Comparison of ENCODE assay signal across 8 mouse cellular contexts in genomic region chr11:101143338-101144225, GRCm38 (mm10). TPM values are rescaled to one million over a fixed set of nuclear protein-coding genes. Genes with fewer than 3 reads are reported as not detected.
A peak's percentile ranks its signal among the peaks of the same experiment; 100 is the strongest.
DNase-seq lines count a peak whose midpoint lies in the region; ATAC-seq and TF ChIP-seq lines count a peak whose summit lies in the region.

No protein-coding gene starts in this region.

- H3K9ac ChIP-seq in liver, embryonic 11.5 days (ENCODE audit: low read depth, low read length) = peak overlapping the region; percentile 31; the same call in 1 of the 2 replicates
- H3K9ac ChIP-seq in neural tube, embryonic 13.5 days = peak overlapping the region; percentile 54

- WGBS in hindbrain, embryonic 10.5 days = 21% methylated on average over 18 of the region's 19 CpGs
- 15% methylated on average over 18 of the region's 19 CpGs for WGBS in liver, embryonic 11.5 days
- 25% methylated on average over 19 of the region's 19 CpGs for WGBS in neural tube, embryonic 13.5 days

- peaks cover 32% of the 10 kb centered on the region for H3K27me3 ChIP-seq in hindbrain, embryonic 10.5 days (ENCODE audit: insufficient read depth, poor library complexity, severe bottlenecking)
- peaks cover 37% of the 10 kb centered on the region for H3K27me3 ChIP-seq in liver, embryonic 11.5 days (replicated peaks; ENCODE audit: control insufficient read depth, insufficient read depth, low read length)
- H3K27me3 ChIP-seq in neural tube, embryonic 13.5 days = 0 out of 2 replicates have a peak, but pooled peaks cover 3% of the 10 kb centered on the region

- H3K27ac ChIP-seq in cortical plate, adult 2 months (ENCODE audit: insufficient read depth, low read length) = no peak overlapping the region
- peak overlapping the region; percentile 71 for H3K27ac ChIP-seq in hindbrain, embryonic 10.5 days
- H3K27ac ChIP-seq in liver, embryonic 11.5 days (ENCODE audit: low read depth, low read length) = no peak overlapping the region
- peak overlapping the region; percentile 74 for H3K27ac ChIP-seq in neural tube, embryonic 13.5 days (replicated peaks)

- H3K4me1 ChIP-seq in cortical plate, adult 2 months (ENCODE audit: control insufficient read depth, insufficient read depth, low read length) = no peaks in the 10 kb centered on the region
- peaks cover 22% of the 10 kb centered on the region for H3K4me1 ChIP-seq in hindbrain, embryonic 10.5 days (replicated peaks)
- peaks cover 2% of the 10 kb centered on the region; the same call in 1 of the 2 replicates for H3K4me1 ChIP-seq in liver, embryonic 11.5 days (replicated peaks; ENCODE audit: control insufficient read depth, insufficient read depth, low read length)
- H3K4me1 ChIP-seq in neural tube, embryonic 13.5 days (replicated peaks) = peaks cover 27% of the 10 kb centered on the region

- 0 out of 2 replicates have a peak overlapping the region, but pooled peaks have one; percentile 1 for H3K4me3 ChIP-seq in cortical plate, adult 2 months (ENCODE audit: insufficient read depth, low read length)
- peak overlapping the region; percentile 45 for H3K4me3 ChIP-seq in hindbrain, embryonic 10.5 days
- peak overlapping the region; percentile 34; the same call in 1 of the 2 replicates for H3K4me3 ChIP-seq in liver, embryonic 11.5 days (ENCODE audit: low read depth, low read length)
- H3K4me3 ChIP-seq in neural tube, embryonic 13.5 days = peak overlapping the region; percentile 30

- TF ChIP-seq CTCF in cortical plate, adult 2 months (IDR thresholded peaks at IDR 0.05; ENCODE audit: extremely low read depth, insufficient read depth, low read length) = no peak

- H3K9me3 ChIP-seq in hindbrain, embryonic 10.5 days = no peaks in the 10 kb centered on the region
- no peaks in the 10 kb centered on the region for H3K9me3 ChIP-seq in liver, embryonic 11.5 days (ENCODE audit: control insufficient read depth, low read length)
- H3K9me3 ChIP-seq in neural tube, embryonic 13.5 days = no peaks in the 10 kb centered on the region

- no peaks in the 10 kb centered on the region for H3K36me3 ChIP-seq in hindbrain, embryonic 10.5 days
- no peaks in the 10 kb centered on the region for H3K36me3 ChIP-seq in liver, embryonic 11.5 days (ENCODE audit: control insufficient read depth, insufficient read depth, low read length)
- no peaks in the 10 kb centered on the region for H3K36me3 ChIP-seq in neural tube, embryonic 13.5 days

- peak overlapping the region; percentile 63 for H3K4me2 ChIP-seq in liver, embryonic 11.5 days
- peak overlapping the region; percentile 56 for H3K4me2 ChIP-seq in neural tube, embryonic 13.5 days

- intact Hi-C loops in heart, postnatal 25 days (cut with DNase I) = no loop called here

- DNase-seq in heart, adult 11 months = peak; percentile 96
- DNase-seq in heart, postnatal 25 days (ENCODE audit: low spot score) = no peak
- peak; percentile 75 for DNase-seq in hindbrain, embryonic 10.5 days (ENCODE audit: low spot score)
- DNase-seq in liver, embryonic 11.5 days (ENCODE audit: low spot score) = no peak
- no peak for DNase-seq in urinary bladder, adult 18-20 months (ENCODE audit: low spot score in 2 of 2)

- ATAC-seq in CD4-positive, CD25-positive, alpha-beta regulatory T cell, adult 4 months = peak; percentile 81
- no peak for ATAC-seq in liver, embryonic 11.5 days (replicated peaks; ENCODE audit: low FRiP score)
- ATAC-seq in neural tube, embryonic 13.5 days (ENCODE audit: low read depth) = peak; percentile 64; the same call in 1 of the 2 replicates

- no peak for TF ChIP-seq POLR2A in cortical plate, adult 2 months (IDR thresholded peaks at IDR 0.05; ENCODE audit: extremely low read depth, insufficient read depth, low read length)

RNA-seq across cellular contexts. Expression of gene Tubg2, which starts 12.1 kb away (rescaled TPM):
- total RNA-seq in heart, postnatal 25 days (2021) = 1 to 10 TPM; 2.5 to 3.9 TPM
- polyA plus RNA-seq in CD4-positive, CD25-positive, alpha-beta regulatory T cell, adult 4 months (2017; shearing (Covaris generic)) = 1 to 10 TPM; 1.4 to 3.5 TPM
- polyA plus RNA-seq in cortical plate, adult 2 months (2012; rRNA removed) = 57.9 and 61.0 TPM in 2 replicates
- polyA plus RNA-seq in hindbrain, embryonic 10.5 days (2016; fragmentation: Nextera tagmentation; extraction: Ambion mirVana) = 2.8 and 4.8 TPM in 2 replicates
- polyA plus RNA-seq in liver, embryonic 11.5 days (2014; fragmentation: Nextera tagmentation; extraction: Ambion mirVana) = 1.3 and 1.8 TPM in 2 replicates
- 35.5 and 38.9 TPM in 2 replicates for polyA plus RNA-seq in neural tube, embryonic 13.5 days (2015; fragmentation: Nextera tagmentation; extraction: Ambion mirVana)

RNA-seq across cellular contexts. Expression of gene Tubg1, which starts 23.8 kb away (rescaled TPM):
- 10 to 100 TPM; 24.4 to 27.3 TPM for total RNA-seq in heart, postnatal 25 days (2021)
- 10 to 100 TPM; 24.9 to 34.0 TPM for polyA plus RNA-seq in CD4-positive, CD25-positive, alpha-beta regulatory T cell, adult 4 months (2017; shearing (Covaris generic))
- 15.2 and 15.3 TPM in 2 replicates for polyA plus RNA-seq in cortical plate, adult 2 months (2012; rRNA removed)
- 136 and 141 TPM in 2 replicates for polyA plus RNA-seq in hindbrain, embryonic 10.5 days (2016; fragmentation: Nextera tagmentation; extraction: Ambion mirVana)
- 82.3 and 85.3 TPM in 2 replicates for polyA plus RNA-seq in liver, embryonic 11.5 days (2014; fragmentation: Nextera tagmentation; extraction: Ambion mirVana)
- 77.7 and 78.9 TPM in 2 replicates for polyA plus RNA-seq in neural tube, embryonic 13.5 days (2015; fragmentation: Nextera tagmentation; extraction: Ambion mirVana)

RNA-seq across cellular contexts. Expression of gene Retreg3, which starts 23.9 kb away (rescaled TPM):
- total RNA-seq in heart, postnatal 25 days (2021) = 10 to 100 TPM; 34.0 to 35.5 TPM
- 10 to 100 TPM; 16.1 to 27.9 TPM for polyA plus RNA-seq in CD4-positive, CD25-positive, alpha-beta regulatory T cell, adult 4 months (2017; shearing (Covaris generic))
- 63.2 and 65.7 TPM in 2 replicates for polyA plus RNA-seq in cortical plate, adult 2 months (2012; rRNA removed)
- 17.8 and 21.2 TPM in 2 replicates for polyA plus RNA-seq in hindbrain, embryonic 10.5 days (2016; fragmentation: Nextera tagmentation; extraction: Ambion mirVana)
- polyA plus RNA-seq in liver, embryonic 11.5 days (2014; fragmentation: Nextera tagmentation; extraction: Ambion mirVana) = 11.5 and 12.2 TPM in 2 replicates
- 25.8 and 26.1 TPM in 2 replicates for polyA plus RNA-seq in neural tube, embryonic 13.5 days (2015; fragmentation: Nextera tagmentation; extraction: Ambion mirVana)

RNA-seq across cellular contexts. Expression of gene Cntnap1, which starts 26.7 kb away (rescaled TPM):
- total RNA-seq in heart, postnatal 25 days (2021) = 1 to 10 TPM; 1.7 to 2.4 TPM
- polyA plus RNA-seq in CD4-positive, CD25-positive, alpha-beta regulatory T cell, adult 4 months (2017; shearing (Covaris generic)) = under 1 TPM in 1 of 2 experiments, not detected in 1; 0.17 TPM
- 89.5 and 92.4 TPM in 2 replicates for polyA plus RNA-seq in cortical plate, adult 2 months (2012; rRNA removed)
- 0.29 and 0.71 TPM in 2 replicates for polyA plus RNA-seq in hindbrain, embryonic 10.5 days (2016; fragmentation: Nextera tagmentation; extraction: Ambion mirVana)
- polyA plus RNA-seq in liver, embryonic 11.5 days (2014; fragmentation: Nextera tagmentation; extraction: Ambion mirVana) = 0.34 and 0.40 TPM in 2 replicates
- 4.6 and 5.1 TPM in 2 replicates for polyA plus RNA-seq in neural tube, embryonic 13.5 days (2015; fragmentation: Nextera tagmentation; extraction: Ambion mirVana)

RNA-seq across cellular contexts. Expression of gene Plekhh3, which starts 27.6 kb away (rescaled TPM):
- total RNA-seq in heart, postnatal 25 days (2021) = 10 to 100 TPM; 24.5 to 28.5 TPM
- not detected for polyA plus RNA-seq in CD4-positive, CD25-positive, alpha-beta regulatory T cell, adult 4 months (2017; shearing (Covaris generic))
- 15.1 and 15.8 TPM in 2 replicates for polyA plus RNA-seq in cortical plate, adult 2 months (2012; rRNA removed)
- polyA plus RNA-seq in hindbrain, embryonic 10.5 days (2016; fragmentation: Nextera tagmentation; extraction: Ambion mirVana) = 5.8 and 11.8 TPM in 2 replicates
- polyA plus RNA-seq in liver, embryonic 11.5 days (2014; fragmentation: Nextera tagmentation; extraction: Ambion mirVana) = 3.4 and 3.8 TPM in 2 replicates
- 10.3 and 13.0 TPM in 2 replicates for polyA plus RNA-seq in neural tube, embryonic 13.5 days (2015; fragmentation: Nextera tagmentation; extraction: Ambion mirVana)

Comparison
In these comparisons a context has a peak if more than half of its experiments do, and no peak if none do; other contexts are left out.
1. DNase-seq: peak in heart, adult 11 months (single experiment) and hindbrain, embryonic 10.5 days (single experiment); none in heart, postnatal 25 days (single experiment), liver, embryonic 11.5 days (single experiment) and urinary bladder, adult 18-20 months (0 of 2).
2. H3K27ac ChIP-seq: peak in hindbrain, embryonic 10.5 days (single experiment) and neural tube, embryonic 13.5 days (single experiment); none in cortical plate, adult 2 months (single experiment) and liver, embryonic 11.5 days (single experiment).
3. Peak in every context shown above with its lines, with median percentiles within 50 percentile points of each other: H3K4me3 ChIP-seq.